In the genomic region with DNA sequence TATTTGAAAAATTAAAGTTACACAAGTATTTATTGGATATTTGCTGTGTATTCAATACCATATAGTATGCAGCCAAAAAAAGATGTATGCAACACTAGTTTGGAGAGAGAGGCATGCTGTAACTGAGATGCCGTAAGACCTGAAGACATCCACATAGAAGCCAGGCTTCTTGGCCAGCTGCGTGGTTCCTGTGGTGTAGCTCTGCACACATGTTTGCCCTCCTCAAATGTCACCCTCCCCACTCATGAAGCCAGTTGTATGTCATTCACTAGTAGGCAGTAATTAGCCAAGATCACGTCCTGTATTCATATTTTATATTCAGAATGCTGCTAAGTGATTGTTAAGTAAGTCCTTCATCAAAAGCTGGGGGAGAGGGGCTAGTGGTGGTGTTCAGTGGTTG, we compare ENCODE assay signal across 24 mouse cellular contexts.
"Had no signal": no experiment of that assay in that cellular context is flagged by ENCODE, and none has a peak within 500 bp of the region (broad histone marks: within the 10 kb centered on the region; RNA-seq: fewer than 3 reads in every experiment).

No protein-coding gene starts in this region.

- H3K4me3 ChIP-seq: heart, embryonic 13.5 days; heart, embryonic 15.5 days; hindbrain, embryonic 13.5 days; hindbrain, embryonic 15.5 days; kidney, embryonic 15.5 days; limb, embryonic 13.5 days; limb, embryonic 15.5 days; liver, embryonic 12.5 days had no signal

- H3K27ac ChIP-seq: heart, embryonic 13.5 days; heart, embryonic 15.5 days; hindbrain, embryonic 13.5 days; hindbrain, embryonic 15.5 days; hindbrain, postnatal 0 days; kidney, embryonic 15.5 days; kidney, postnatal 0 days; limb, embryonic 13.5 days; limb, embryonic 15.5 days; liver, embryonic 12.5 days had no signal

- H3K4me2 ChIP-seq: heart, embryonic 11.5 days; heart, embryonic 13.5 days; heart, embryonic 15.5 days; hindbrain, embryonic 13.5 days; hindbrain, embryonic 15.5 days; kidney, embryonic 15.5 days; limb, embryonic 13.5 days; limb, embryonic 15.5 days; liver, embryonic 12.5 days had no signal

- H3K36me3 ChIP-seq: heart, embryonic 13.5 days; heart, embryonic 15.5 days; hindbrain, embryonic 13.5 days; hindbrain, embryonic 15.5 days; kidney, embryonic 15.5 days; limb, embryonic 13.5 days; limb, embryonic 15.5 days had no signal

- H3K27me3 ChIP-seq: heart, embryonic 13.5 days; heart, embryonic 15.5 days; hindbrain, embryonic 13.5 days; hindbrain, embryonic 15.5 days; kidney, embryonic 15.5 days; limb, embryonic 13.5 days; limb, embryonic 15.5 days; liver, embryonic 12.5 days had no signal

- DNase-seq: gastrocnemius, postnatal 10 days; gastrocnemius, postnatal 36 days; heart, adult 18-20 months; heart, postnatal 14 days; heart, postnatal 36 days; kidney, adult 11 months; kidney, adult 2 months; kidney, adult 9 months; kidney, postnatal 14 days; kidney, postnatal 36 days; layer of hippocampus, adult 9-11 months; layer of hippocampus, postnatal 36 days; left cerebral cortex, postnatal 4 days had no signal
